Mouse (Mus musculus): ENCODE measurements around the gene Ucp2.

The Ucp2 gene

GRCm38 (mm10) chr7:100550338-100551007 lies 57.3 kb downstream of the Ucp2 start:
- peak in 1 of 2 experiments; percentile 20 for DNase-seq (ENCODE audit: low spot score in 2 of 2)

Data from spleen, postnatal 10 days (tissue).